Mouse (Mus musculus): ENCODE data around the gene Gm11213. TPM values are rescaled to one million over a fixed set of nuclear protein-coding genes. Genes with fewer than 3 reads are reported as not detected.

Gene Gm11213
- polyA plus RNA-seq, 1 experiment, result not detected

DNA sequence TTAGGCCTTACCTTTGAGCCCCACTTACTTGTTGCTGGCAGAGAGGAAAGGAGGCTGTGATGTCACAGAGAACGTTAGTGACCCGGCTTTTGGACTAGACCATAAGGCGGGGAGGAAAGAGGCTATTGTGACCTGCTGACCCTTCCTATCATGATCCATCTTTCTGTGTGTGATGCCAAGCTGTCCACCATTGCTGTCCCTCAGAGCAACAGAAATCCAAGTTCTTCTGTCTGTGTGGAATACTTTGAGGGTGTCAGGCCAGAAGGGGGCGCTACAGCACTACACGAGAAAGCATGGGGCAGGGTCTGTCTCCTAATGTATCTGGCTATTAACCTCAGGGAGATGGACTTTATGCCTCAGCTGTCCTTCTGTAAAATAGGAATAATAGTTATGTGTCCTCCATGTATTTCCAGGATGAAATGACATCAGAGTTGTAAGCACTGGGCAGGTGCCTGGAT lies 17.3 kb upstream of the Gm11213 start, which contains the start of gene Tex48:
TSS of gene Tex48 (minus strand) at position 51 of the 458 bp plus-strand sequence.
- no peaks in the 10 kb centered on the region; the same call in 1 of the 2 replicates for H3K4me1 ChIP-seq (ENCODE audit: control insufficient read depth, insufficient read depth, low read length)
- no peak for TF ChIP-seq POLR2A (IDR thresholded peaks at IDR 0.05; ENCODE audit: borderline replicate concordance, control insufficient read depth, low read depth, low read length)
- TF ChIP-seq CTCF (IDR thresholded peaks at IDR 0.05; ENCODE audit: control insufficient read depth, insufficient read depth, low read length), result peak; percentile 71
- H3K4me3 ChIP-seq (replicated peaks; ENCODE audit: control insufficient read depth, low read depth, low read length), result no peak within 1 kb of the TSS
- H3K27ac ChIP-seq (ENCODE audit: control insufficient read depth, insufficient read depth, low read depth, low read length, poor library complexity), result no peak within 1 kb of the TSS
- 47% methylated on average over 5 of the region's 5 CpGs for WGBS

DNA sequence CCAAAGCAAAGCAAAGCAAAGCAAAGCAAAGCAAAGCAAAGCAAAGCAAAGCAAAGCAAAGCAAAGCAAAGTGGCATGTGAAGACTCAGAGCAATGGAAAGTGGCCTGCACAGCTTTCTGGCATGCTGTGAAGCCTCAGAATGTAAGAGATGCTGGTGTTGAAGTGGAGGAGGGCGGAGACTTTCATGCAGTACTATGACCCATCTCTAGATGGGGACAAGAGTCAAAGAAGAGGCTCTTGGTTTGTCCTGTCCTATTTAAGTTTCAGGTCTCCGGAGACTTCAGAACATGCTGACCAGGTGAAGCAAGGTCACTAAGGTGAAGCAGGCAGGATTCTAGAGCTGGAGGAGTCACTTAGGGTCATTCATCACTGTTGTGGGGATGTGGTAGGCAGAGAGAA lies 16.8 kb upstream of the Gm11213 start:
- TF ChIP-seq CTCF (IDR thresholded peaks at IDR 0.05; ENCODE audit: control insufficient read depth, insufficient read depth, low read length), result no peak
- no peak for TF ChIP-seq POLR2A (IDR thresholded peaks at IDR 0.05; ENCODE audit: borderline replicate concordance, control insufficient read depth, low read depth, low read length)
- WGBS, result 38% methylated on average over 2 of the region's 2 CpGs
- no peak overlapping the region for H3K27ac ChIP-seq (ENCODE audit: control insufficient read depth, insufficient read depth, low read depth, low read length, poor library complexity)
- H3K4me3 ChIP-seq (replicated peaks; ENCODE audit: control insufficient read depth, low read depth, low read length), result no peak overlapping the region
- no peaks in the 10 kb centered on the region; the same call in 1 of the 2 replicates for H3K4me1 ChIP-seq (ENCODE audit: control insufficient read depth, insufficient read depth, low read length)

DNA sequence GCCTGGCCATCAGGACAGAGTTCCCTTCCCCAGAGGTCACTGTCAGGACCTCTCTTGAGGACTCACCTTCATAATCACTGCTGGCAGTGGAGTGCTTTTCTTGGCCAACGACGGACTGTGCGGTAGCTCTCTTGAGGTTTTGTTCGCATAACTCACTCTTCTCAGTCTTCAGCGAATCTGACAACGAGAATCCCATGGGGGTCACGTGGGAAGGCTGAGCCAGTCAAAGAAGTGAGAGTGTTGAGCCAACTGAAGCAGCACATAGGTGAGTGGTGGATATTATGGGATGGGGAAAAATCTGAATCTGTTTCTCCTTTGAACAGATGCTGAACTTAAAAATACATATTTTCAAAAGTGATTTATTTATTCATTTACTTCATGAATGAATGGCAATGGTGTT lies 3.3 kb upstream of the Gm11213 start:
- TF ChIP-seq POLR2A (IDR thresholded peaks at IDR 0.05; ENCODE audit: borderline replicate concordance, control insufficient read depth, low read depth, low read length) (no peak), CTCF (IDR thresholded peaks at IDR 0.05; ENCODE audit: control insufficient read depth, insufficient read depth, low read length) (no peak)
- Histone ChIP-seq H3K4me3 (replicated peaks; ENCODE audit: control insufficient read depth, low read depth, low read length) (no peak overlapping the region), H3K27ac (ENCODE audit: control insufficient read depth, insufficient read depth, low read depth, low read length, poor library complexity) (no peak overlapping the region), H3K4me1 (ENCODE audit: control insufficient read depth, insufficient read depth, low read length) (no peaks in the 10 kb centered on the region)
- 77% methylated on average over 7 of the region's 7 CpGs for WGBS

DNA sequence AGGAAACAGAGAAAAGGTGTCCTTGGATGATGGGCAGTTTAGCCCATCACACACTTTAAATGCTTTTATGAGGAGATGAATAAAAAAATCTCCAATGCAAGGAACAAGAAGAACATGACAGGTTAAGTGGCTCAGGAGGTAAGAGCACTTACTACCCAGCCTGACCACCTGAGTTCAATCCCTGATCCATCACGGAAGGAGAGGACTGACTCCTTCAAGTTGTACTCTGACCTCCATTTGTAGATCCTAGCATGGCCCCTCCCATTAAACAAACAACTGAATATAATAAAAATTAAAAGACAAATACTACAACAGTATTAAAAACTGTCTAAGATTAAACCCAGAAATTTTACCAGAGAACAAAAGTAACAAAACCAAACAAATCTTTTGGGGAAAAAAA lies 907 bp upstream of the Gm11213 start:
- 86% methylated on average over 1 of the region's 1 CpGs for WGBS

DNA sequence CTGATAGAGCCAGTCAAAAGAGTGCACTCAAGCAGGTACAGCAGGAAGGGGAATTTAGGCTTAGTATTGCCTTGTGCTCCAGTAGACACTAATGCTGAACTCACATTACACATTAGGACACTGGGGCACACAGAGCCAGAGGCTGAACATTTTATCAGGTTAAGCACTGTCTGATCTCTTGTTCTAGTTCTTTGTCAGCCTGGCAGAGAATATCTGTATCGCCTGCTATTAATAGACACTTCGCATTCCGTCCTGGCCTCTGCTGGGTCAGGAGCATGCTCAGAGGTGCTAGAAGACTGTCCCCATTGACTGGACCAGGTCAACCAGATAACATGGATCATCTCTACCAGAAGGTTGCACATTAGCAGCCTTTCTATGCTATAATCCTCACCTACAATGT lies 484 bp upstream of the Gm11213 start:
- 79% methylated on average over 3 of the region's 3 CpGs for WGBS
- no peaks in the 10 kb centered on the region for H3K4me1 ChIP-seq (ENCODE audit: control insufficient read depth, insufficient read depth, low read length)
- no peak overlapping the region for H3K27ac ChIP-seq (ENCODE audit: control insufficient read depth, insufficient read depth, low read depth, low read length, poor library complexity)
- no peak overlapping the region for H3K4me3 ChIP-seq (replicated peaks; ENCODE audit: control insufficient read depth, low read depth, low read length)
- TF ChIP-seq POLR2A (IDR thresholded peaks at IDR 0.05; ENCODE audit: borderline replicate concordance, control insufficient read depth, low read depth, low read length), result no peak
- no peak for TF ChIP-seq CTCF (IDR thresholded peaks at IDR 0.05; ENCODE audit: control insufficient read depth, insufficient read depth, low read length)

More for the DNA sequence above, 907 bp upstream of the Gm11213 start:
- H3K27ac ChIP-seq (ENCODE audit: control insufficient read depth, insufficient read depth, low read depth, low read length, poor library complexity), result no peak overlapping the region
- H3K4me3 ChIP-seq (replicated peaks; ENCODE audit: control insufficient read depth, low read depth, low read length), result no peak overlapping the region
- TF ChIP-seq POLR2A (IDR thresholded peaks at IDR 0.05; ENCODE audit: borderline replicate concordance, control insufficient read depth, low read depth, low read length), result no peak
- TF ChIP-seq CTCF (IDR thresholded peaks at IDR 0.05; ENCODE audit: control insufficient read depth, insufficient read depth, low read length), result no peak
- no peaks in the 10 kb centered on the region for H3K4me1 ChIP-seq (ENCODE audit: control insufficient read depth, insufficient read depth, low read length)

DNA sequence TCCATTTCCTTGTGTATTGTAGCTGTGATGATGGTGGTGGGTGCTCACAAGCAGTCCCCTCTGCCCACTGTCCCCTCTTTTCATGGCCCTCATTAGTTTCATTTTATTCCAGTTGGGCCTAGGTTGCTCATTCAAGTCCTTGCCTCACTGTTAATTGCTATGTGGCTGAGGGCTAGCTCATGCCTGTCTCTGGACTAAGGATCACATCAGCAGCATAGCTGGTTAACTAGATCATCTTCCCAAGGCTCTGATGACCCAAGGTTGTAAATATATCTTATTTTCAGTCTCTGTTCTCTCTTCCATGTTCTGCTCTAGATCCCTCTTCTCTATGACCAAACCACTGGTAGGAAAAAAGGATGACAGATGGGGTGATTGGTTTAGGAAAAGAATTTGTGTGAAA lies 3.8 kb downstream of the Gm11213 start:
- no peak for TF ChIP-seq CTCF (IDR thresholded peaks at IDR 0.05; ENCODE audit: control insufficient read depth, insufficient read depth, low read length)
- no peak overlapping the region for H3K4me3 ChIP-seq (replicated peaks; ENCODE audit: control insufficient read depth, low read depth, low read length)
- H3K27ac ChIP-seq (ENCODE audit: control insufficient read depth, insufficient read depth, low read depth, low read length, poor library complexity), result no peak overlapping the region
- no peaks in the 10 kb centered on the region for H3K4me1 ChIP-seq (ENCODE audit: control insufficient read depth, insufficient read depth, low read length)

DNA sequence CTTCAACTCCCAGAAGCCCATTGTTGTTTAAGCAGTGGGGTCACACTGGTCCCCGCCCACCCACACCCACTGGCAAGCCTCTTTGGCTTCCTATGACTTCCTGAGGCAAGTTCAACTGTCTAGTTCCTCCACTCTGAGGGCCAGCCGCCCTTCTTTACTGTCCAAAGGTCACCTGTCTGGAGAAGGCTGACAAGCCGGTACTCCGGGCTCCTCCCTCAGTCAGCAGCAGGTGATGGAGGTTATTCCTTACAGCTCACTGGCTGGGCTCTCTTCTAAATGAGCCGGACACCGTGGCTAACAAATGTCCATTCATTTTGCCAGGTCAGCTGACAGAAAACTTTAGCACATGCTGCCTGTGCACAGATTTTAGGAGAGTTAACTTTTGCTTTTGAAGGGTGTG lies 4.3 kb downstream of the Gm11213 start:
- H3K4me3 ChIP-seq (replicated peaks; ENCODE audit: control insufficient read depth, low read depth, low read length), result no peak overlapping the region
- WGBS, result 77% methylated on average over 6 of the region's 6 CpGs
- TF ChIP-seq POLR2A (IDR thresholded peaks at IDR 0.05; ENCODE audit: borderline replicate concordance, control insufficient read depth, low read depth, low read length) (no peak), CTCF (IDR thresholded peaks at IDR 0.05; ENCODE audit: control insufficient read depth, insufficient read depth, low read length) (no peak)
- H3K4me1 ChIP-seq (ENCODE audit: control insufficient read depth, insufficient read depth, low read length), result no peaks in the 10 kb centered on the region
- H3K27ac ChIP-seq (ENCODE audit: control insufficient read depth, insufficient read depth, low read depth, low read length, poor library complexity), result no peak overlapping the region

DNA sequence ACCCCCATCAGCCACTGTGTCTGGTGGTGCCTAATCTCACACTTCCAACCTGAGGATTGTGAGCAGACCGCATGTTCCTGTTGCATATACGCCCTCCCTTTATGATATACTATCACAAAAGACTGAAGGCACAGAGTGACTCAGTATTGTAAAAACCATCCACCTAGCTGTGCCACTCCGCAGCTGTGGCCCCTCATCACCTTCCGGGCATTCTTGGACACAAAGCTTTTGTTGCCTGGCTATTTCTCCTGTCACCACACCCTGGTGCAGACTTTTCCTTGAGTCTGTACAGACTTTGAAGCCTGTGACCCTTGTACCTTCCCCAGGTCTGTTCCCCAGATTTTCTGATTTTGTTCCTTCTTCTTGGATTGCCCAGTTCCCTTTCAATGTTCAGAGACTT lies 9.1 kb downstream of the Gm11213 start:
- TF ChIP-seq POLR2A (IDR thresholded peaks at IDR 0.05; ENCODE audit: borderline replicate concordance, control insufficient read depth, low read depth, low read length) (no peak), CTCF (IDR thresholded peaks at IDR 0.05; ENCODE audit: control insufficient read depth, insufficient read depth, low read length) (no peak)
- 89% methylated on average over 4 of the region's 4 CpGs for WGBS
- Histone ChIP-seq H3K4me3 (replicated peaks; ENCODE audit: control insufficient read depth, low read depth, low read length) (no peak overlapping the region), H3K4me1 (ENCODE audit: control insufficient read depth, insufficient read depth, low read length) (no peaks in the 10 kb centered on the region), H3K27ac (ENCODE audit: control insufficient read depth, insufficient read depth, low read depth, low read length, poor library complexity) (no peak overlapping the region)

DNA sequence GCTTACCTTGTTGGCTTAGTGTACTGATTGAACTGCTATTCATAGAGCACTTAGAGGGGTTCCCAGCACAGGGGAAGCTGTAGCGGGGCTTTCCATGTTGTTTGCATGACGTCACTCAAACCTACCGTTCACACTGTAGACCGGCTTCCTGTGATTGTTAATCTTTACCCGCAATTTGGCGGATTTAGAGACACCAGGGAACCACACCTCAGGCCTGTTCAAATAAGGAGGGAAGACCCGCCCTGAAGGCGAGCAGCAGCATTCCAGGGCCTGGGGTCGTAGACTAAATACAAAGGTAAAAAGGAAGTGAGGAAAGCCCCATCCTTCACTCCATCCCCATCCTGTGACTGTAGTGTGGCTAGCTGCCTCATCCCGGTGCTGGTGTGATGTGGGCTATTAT lies 9.8 kb downstream of the Gm11213 start:
- H3K4me3 ChIP-seq (replicated peaks; ENCODE audit: control insufficient read depth, low read depth, low read length), result no peak overlapping the region
- 16% methylated on average over 10 of the region's 10 CpGs for WGBS
- TF ChIP-seq CTCF (IDR thresholded peaks at IDR 0.05; ENCODE audit: control insufficient read depth, insufficient read depth, low read length) (no peak), POLR2A (IDR thresholded peaks at IDR 0.05; ENCODE audit: borderline replicate concordance, control insufficient read depth, low read depth, low read length) (no peak)
- no peak overlapping the region; the same call in 1 of the 2 replicates for H3K27ac ChIP-seq (ENCODE audit: control insufficient read depth, insufficient read depth, low read depth, low read length, poor library complexity)
- H3K4me1 ChIP-seq (ENCODE audit: control insufficient read depth, insufficient read depth, low read length), result no peaks in the 10 kb centered on the region

All from bone marrow, adult 2 months (tissue).